Mouse (Mus musculus): ENCODE measurements at regions not wholly inside any gene's neighbourhood (a gene's known extent, or its start where the extent isn't known, plus 50 kb on each side); places are given as distances from the start of the nearest gene placed in this dataset.
"Not testable (repeated sequence)": the region's sequence is repeated elsewhere in the genome, so short reads cannot be mapped to it uniquely, and the experiment has no call there.

DNA sequence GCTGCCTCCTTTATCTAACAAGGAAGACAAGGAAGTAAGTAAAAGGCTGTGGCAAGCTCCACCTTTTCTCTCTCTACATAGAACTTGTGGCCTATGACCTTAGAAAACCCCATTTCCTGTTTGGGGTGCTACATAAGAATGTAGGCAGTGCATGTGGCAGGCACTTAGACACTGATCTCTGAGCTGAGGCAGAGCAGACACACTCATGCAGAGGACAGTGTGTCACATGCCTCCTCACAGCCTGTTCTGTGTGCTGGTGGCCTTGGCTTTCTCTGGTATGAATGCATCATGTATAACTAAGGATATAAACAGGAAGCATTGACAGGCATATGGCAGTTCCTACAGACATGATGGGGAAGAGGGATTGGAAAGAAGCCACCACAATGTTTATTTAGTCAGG lies 678.5 kb upstream of the Olfr1507 start:
- not testable (repeated sequence) for DNase-seq (ENCODE audit: low read depth, low spot score)

DNA sequence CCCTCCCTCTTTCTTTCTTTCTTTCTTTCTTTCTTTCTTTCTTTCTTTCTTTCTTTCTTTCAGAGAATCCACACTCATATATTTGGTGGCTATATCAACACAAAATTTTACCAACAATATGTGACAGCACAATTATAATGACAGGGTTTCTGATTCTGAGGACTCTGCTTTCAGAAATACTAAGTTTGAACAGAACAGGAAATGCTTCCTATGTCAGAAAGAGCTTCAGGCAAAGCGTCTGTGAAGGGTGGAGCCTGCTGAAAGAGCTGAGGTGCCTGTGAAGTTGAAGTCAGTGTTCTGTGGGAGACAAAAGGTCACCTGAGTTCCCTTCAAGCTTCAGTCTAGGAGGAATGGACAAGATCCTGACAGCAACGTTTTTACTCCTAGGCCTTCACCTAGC lies 670.8 kb upstream of the Olfr1507 start:
- DNase-seq (ENCODE audit: low read depth, low spot score) = not testable (repeated sequence)

DNA sequence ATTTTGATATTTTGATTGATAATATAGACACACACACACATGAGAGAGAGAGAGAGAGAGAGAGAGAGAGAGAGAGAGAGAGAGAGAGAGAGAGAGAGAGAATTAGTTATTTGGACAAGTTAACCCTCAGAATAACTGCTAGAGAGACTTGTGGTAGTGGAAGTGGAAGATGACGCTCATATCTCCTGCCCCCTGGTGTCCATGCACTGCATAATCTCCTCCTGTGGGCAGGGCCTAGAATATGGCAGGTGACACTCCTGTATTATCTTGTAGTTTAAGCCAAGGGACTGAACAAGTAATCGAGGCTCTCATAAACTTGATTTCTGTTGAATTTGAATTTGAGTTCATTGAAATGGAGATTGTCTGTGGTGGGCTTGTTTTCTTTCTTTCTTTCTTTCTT lies 663.5 kb upstream of the Olfr1507 start:
- not testable (repeated sequence) for DNase-seq (ENCODE audit: low read depth, low spot score)

DNA sequence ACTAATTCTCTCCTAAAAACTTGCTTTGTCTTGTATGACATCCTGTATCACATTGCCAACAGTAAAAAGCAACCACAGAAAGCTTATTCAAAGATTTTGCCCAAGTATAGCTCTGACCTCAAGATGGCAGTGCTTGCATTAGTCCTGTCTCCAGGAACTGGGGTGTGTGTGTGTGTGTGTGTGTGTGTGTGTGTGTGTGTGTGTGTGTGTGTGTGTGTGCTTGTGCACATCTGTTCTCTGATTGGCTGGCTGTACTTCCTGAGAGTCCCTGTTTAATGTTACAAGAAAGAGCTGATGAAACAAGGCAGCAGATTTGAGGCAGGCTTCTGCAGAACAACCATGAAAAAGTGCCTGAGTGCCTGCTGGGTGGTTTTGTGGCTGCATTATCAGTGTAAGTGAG lies 639.2 kb upstream of the Olfr1507 start:
- not testable (repeated sequence) for DNase-seq (ENCODE audit: low read depth, low spot score)

- not testable (repeated sequence) for DNase-seq (ENCODE audit: low read depth, low spot score)
Measured at GRCm38 (mm10) chr14:53132390-53132789, 636.8 kb upstream of the Olfr1507 start.

DNA sequence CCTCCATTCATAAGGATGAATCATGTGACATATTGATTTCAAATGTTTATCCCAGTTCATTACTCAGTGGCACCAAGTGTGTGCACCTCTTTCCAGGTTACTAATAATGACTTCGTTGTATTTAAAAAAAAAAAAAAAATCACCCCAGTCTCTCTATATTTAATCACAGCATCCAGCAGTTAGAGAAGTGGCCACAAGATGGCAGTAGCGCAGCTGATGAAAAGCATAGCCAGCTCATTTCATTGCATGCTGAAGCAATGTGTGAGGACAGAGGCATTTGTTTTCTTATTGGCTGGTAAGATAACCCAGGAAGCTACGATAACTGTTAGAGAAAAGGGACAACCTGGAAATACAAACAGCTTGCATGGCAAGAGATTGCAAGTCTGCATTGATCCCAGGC lies 626.2 kb upstream of the Olfr1507 start:
- not testable (repeated sequence) for DNase-seq (ENCODE audit: low read depth, low spot score)

DNA sequence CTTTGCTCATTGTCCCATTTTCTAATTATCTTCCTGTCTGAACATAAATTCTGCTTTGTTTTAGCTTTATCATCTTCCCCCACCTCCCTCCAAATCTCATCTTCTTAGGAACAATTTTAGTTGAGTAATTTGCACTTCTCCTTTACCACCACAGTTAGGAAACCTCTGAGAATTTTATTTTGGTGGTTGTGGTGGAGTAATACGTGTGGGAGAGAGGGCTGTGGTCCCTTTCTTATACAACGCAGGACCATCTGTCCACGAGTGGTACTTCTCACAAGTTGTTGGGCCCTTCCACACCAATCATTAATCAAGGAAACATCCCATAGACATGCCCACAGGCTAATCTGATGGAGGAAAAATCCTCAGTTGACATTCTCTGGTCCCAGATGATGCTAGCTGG lies 614.2 kb upstream of the Olfr1507 start:
- not testable (repeated sequence) for DNase-seq (ENCODE audit: low read depth, low spot score)

GRCm38 (mm10) chr14:53101362-53101761 lies 605.8 kb upstream of the Olfr1507 start:
- not testable (repeated sequence) for DNase-seq (ENCODE audit: low read depth, low spot score)

DNA sequence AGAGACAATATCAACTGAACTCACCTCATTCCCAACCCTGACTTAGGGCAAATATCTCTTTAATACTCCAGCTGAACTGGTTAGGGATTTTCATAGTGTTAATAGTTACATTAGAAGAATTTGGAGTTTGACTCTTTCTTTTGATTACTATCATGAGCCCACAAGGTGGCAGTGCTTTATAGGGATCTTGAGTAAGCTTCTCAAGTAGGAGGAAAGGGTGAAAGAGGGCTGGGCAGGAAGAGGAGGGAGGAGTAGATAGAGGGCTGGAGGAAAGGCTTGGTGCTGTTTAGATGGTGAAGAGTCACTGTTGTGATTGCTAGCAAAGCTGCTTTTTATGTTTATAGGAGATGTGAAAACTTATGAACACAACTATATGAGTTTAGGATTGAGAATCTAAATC lies 595.4 kb upstream of the Olfr1507 start:
- DNase-seq (ENCODE audit: low read depth, low spot score) = not testable (repeated sequence)

GRCm38 (mm10) chr14:53081853-53082252 lies 586.3 kb upstream of the Olfr1507 start:
- not testable (repeated sequence) for DNase-seq (ENCODE audit: low read depth, low spot score)

- DNase-seq (ENCODE audit: low read depth, low spot score) = not testable (repeated sequence)
Measured at GRCm38 (mm10) chr14:53081024-53081711, 585.6 kb upstream of the Olfr1507 start.

DNA sequence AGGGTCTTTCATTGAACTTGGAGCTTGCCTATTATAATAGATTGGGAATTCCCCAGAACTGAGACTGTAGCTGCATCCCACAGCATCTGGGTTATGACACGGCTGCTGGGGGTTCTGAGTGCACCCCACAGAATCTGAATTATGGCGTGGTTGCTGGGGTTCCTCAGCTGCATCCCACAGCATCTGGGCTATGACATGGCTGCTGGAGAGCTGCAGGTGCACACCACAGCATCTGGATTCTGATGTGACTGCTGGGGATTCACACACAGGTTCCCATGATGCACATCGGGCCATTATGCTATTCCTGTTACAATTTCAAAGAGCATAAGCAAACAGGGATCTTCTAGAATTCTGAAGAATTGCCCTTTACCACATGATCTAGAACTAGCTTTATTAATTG lies 585.0 kb upstream of the Olfr1507 start:
- not testable (repeated sequence) for DNase-seq (ENCODE audit: low read depth, low spot score)

- not testable (repeated sequence) for DNase-seq (ENCODE audit: low read depth, low spot score)
Measured at GRCm38 (mm10) chr14:53075937-53076336, 580.4 kb upstream of the Olfr1507 start.

DNA sequence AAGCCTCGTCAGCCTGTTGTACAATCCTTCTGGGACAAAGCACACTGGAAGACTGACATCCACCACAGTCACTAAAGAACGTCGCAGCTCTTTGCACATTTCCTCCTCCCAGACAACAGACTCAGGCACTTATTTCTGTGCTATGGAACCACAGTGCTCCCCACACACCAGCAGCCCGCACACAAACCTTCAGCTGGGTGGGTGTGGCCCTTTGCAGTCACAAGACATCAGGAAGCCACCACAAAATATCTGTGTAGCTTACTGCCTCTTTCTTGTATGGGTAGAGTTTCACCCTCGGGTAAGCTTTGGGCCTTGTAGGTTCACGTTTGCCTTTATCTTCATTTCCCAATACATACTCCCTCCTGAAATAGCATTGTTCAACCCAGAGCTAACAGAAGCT lies 577.6 kb upstream of the Olfr1507 start:
- DNase-seq (ENCODE audit: low read depth, low spot score) = not testable (repeated sequence)

DNA sequence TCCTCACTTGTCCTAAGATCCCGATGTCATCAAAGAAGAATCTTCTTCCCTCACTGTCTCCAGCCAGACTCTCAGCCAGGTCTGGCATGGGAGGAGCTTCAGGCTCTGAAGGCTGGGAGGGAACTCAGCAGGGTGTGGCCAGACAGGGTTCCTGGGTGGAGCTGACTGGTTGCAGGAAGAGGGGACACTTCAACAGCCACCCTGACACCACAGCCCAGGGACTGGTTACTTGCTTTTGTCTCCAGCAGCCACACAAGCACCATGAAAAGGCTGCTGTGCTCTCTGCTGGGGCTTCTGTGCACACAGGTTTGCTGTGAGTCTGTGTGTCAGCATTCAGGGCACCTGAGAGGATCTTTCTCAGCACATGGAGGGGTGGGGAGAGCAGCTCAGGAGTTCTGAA lies 577.0 kb upstream of the Olfr1507 start:
- not testable (repeated sequence) for DNase-seq (ENCODE audit: low read depth, low spot score)

DNA sequence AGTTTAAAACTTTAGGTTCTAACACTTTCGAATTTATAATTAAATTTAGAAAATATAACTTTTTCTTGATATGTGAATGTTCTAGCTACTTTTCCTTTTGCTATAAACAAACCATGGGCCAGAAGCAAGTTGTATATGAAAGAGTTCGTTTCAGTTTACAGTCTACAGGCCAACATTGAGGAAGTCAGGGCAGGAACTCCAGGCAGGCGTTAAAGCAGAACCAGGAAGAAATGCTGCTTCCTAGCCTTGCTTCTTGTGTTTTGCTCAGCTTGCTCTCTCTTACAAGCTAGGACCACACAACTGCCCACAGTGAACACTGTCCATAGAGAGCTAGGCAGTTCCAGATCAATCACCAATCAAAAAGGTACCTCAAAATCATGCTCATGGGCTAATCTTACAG lies 558.9 kb upstream of the Olfr1507 start:
- DNase-seq (ENCODE audit: low read depth, low spot score) = not testable (repeated sequence)

DNA sequence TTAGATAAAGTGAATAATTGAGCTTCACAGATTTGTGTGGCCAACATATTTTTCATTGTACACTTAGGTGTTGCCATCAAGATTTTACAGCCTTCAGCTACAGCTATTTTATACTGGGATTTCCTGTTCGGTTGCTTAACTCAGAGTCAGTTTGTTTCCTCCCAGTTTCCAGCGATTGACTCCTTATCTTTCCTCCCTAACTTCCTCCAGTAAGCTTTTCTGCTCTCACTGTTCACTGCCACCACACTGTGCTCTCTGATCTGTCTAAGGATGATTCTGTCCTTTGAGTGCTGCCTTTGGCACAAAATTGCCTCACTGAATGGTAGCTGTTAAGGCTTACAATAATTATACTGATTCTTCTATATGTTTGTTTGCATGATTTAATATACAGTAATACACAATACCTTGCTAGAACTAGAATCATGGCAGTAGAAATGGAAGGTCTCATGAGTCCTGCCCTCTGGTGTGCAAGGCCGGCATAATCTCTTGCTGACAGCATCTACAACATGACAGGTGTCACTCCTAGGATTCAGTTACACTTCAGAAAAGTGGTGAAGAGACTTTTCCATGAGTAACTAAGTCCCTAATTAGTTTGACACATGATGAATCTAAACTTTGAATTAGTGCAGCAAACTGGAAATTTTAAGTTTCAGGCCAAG lies 558.0 kb upstream of the Olfr1507 start:
- not testable (repeated sequence) for DNase-seq (ENCODE audit: low read depth, low spot score)

GRCm38 (mm10) chr14:53047683-53048082 lies 552.1 kb upstream of the Olfr1507 start:
- DNase-seq (ENCODE audit: low read depth, low spot score) = not testable (repeated sequence)

DNA sequence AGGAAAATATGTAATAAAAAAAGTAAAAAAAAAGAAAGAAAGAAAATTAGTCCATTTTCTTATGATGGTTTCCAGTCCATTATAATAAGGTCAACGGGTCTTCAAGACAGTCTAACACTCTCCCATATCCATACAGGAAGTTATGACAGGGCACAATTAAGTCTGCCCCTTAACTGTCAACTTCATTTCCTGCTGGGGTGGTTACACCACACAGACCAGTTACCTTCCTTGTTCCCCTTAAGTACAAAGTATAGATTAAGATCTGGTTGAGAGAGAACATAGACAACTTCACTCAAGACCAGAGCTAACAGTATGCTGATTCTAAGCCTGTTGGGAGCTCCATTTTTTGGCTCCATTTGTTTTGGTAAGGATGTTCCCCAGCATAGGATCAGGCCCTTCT lies 551.4 kb upstream of the Olfr1507 start:
- DNase-seq (ENCODE audit: low read depth, low spot score) = not testable (repeated sequence)

GRCm38 (mm10) chr14:53045331-53045730 lies 549.8 kb upstream of the Olfr1507 start:
- not testable (repeated sequence) for DNase-seq (ENCODE audit: low read depth, low spot score)

- not testable (repeated sequence) for DNase-seq (ENCODE audit: low read depth, low spot score)
Measured at GRCm38 (mm10) chr14:53044101-53044500, 548.6 kb upstream of the Olfr1507 start.

DNA sequence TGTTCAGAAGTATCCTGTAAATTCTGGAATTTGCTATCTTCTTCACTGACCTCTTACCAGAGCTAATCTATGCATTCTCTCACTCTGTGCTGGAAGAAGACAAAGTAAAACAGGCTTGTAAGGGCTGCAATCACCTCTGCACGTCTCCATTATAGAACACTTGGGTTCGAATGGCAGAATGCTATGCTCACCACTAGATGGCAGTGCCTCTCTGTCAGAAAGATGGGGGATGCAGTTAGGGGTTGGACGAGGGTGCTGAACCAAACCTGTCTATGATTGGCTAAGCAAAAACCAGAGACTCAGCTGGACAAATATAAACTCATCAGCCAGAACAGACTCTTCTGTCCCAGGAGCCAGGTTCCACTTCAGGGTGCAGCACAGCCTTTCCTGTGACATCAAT lies 546.5 kb upstream of the Olfr1507 start:
- DNase-seq (ENCODE audit: low read depth, low spot score) = not testable (repeated sequence)

- DNase-seq (ENCODE audit: low read depth, low spot score) = not testable (repeated sequence)
Measured at GRCm38 (mm10) chr14:53039475-53039874, 543.9 kb upstream of the Olfr1507 start.

Data from skeletal muscle tissue, adult 2 months (tissue).